Mouse (Mus musculus): ENCODE measurements around the gene Gm42421.

The Gm42421 gene

GRCm38 (mm10) chr5:143933875-143934274 lies 5.9 kb downstream of the Gm42421 start:
- DNase-seq (ENCODE audit: low read depth in 1 of 2, low spot score in 2 of 2), result no peak

- no peak for DNase-seq (ENCODE audit: low read depth in 1 of 2, low spot score in 2 of 2)
Observed at GRCm38 (mm10) chr5:143936156-143936555, 8.2 kb downstream of the Gm42421 start.

GRCm38 (mm10) chr5:143941588-143941987 lies 13.6 kb downstream of the Gm42421 start:
- DNase-seq (ENCODE audit: low read depth in 1 of 2, low spot score in 2 of 2), result no peak

- no peak for DNase-seq (ENCODE audit: low read depth in 1 of 2, low spot score in 2 of 2)
Observed at GRCm38 (mm10) chr5:143943231-143944125, 15.5 kb downstream of the Gm42421 start.

- DNase-seq (ENCODE audit: low read depth in 1 of 2, low spot score in 2 of 2), result no peak
Observed at GRCm38 (mm10) chr5:143948361-143948760, 20.4 kb downstream of the Gm42421 start.

GRCm38 (mm10) chr5:143950016-143950415 lies 22.0 kb downstream of the Gm42421 start:
- DNase-seq (ENCODE audit: low read depth in 1 of 2, low spot score in 2 of 2), result no peak

- DNase-seq (ENCODE audit: low read depth in 1 of 2, low spot score in 2 of 2), result no peak
Observed at GRCm38 (mm10) chr5:143957101-143957500, 29.1 kb downstream of the Gm42421 start.

- DNase-seq (ENCODE audit: low read depth in 1 of 2, low spot score in 2 of 2), result no peak
Observed at GRCm38 (mm10) chr5:143959551-143959950, 31.6 kb downstream of the Gm42421 start.

- DNase-seq (ENCODE audit: low read depth in 1 of 2, low spot score in 2 of 2), result no peak
Observed at GRCm38 (mm10) chr5:143961176-143961575, 33.2 kb downstream of the Gm42421 start.

GRCm38 (mm10) chr5:143965586-143966345 lies 37.8 kb downstream of the Gm42421 start:
- no peak for DNase-seq (ENCODE audit: low read depth in 1 of 2, low spot score in 2 of 2)

- DNase-seq (ENCODE audit: low read depth in 1 of 2, low spot score in 2 of 2), result no peak
Observed at GRCm38 (mm10) chr5:143966671-143967070, 38.7 kb downstream of the Gm42421 start.

- DNase-seq (ENCODE audit: low read depth in 1 of 2, low spot score in 2 of 2), result no peak
Observed at GRCm38 (mm10) chr5:143972628-143973027, 44.7 kb downstream of the Gm42421 start.

GRCm38 (mm10) chr5:143974931-143975630 lies 47.1 kb downstream of the Gm42421 start:
- peak; percentile 8 to 26 for DNase-seq (ENCODE audit: low read depth in 1 of 2, low spot score in 2 of 2)

GRCm38 (mm10) chr5:143975631-143975933 lies 47.6 kb downstream of the Gm42421 start:
- DNase-seq (ENCODE audit: low read depth in 1 of 2, low spot score in 2 of 2), result no peak

- no peak for DNase-seq (ENCODE audit: low read depth in 1 of 2, low spot score in 2 of 2)
Observed at GRCm38 (mm10) chr5:143976232-143976631, 48.3 kb downstream of the Gm42421 start.

- DNase-seq (ENCODE audit: low read depth in 1 of 2, low spot score in 2 of 2), result no peak
Observed at GRCm38 (mm10) chr5:143976726-143977431, 48.9 kb downstream of the Gm42421 start.

- no peak for DNase-seq (ENCODE audit: low read depth in 1 of 2, low spot score in 2 of 2)
Observed at GRCm38 (mm10) chr5:143980858-143981257, 52.9 kb downstream of the Gm42421 start.

GRCm38 (mm10) chr5:143982361-143982760 lies 54.4 kb downstream of the Gm42421 start:
- no peak for DNase-seq (ENCODE audit: low read depth in 1 of 2, low spot score in 2 of 2)

GRCm38 (mm10) chr5:143985381-143985780 lies 57.4 kb downstream of the Gm42421 start:
- DNase-seq (ENCODE audit: low read depth in 1 of 2, low spot score in 2 of 2), result no peak
